Mouse (Mus musculus): Measurements from ENCODE around the gene Omp. TPM values are rescaled to one million over a fixed set of nuclear protein-coding genes. Genes with fewer than 3 reads are reported as not detected.

The Omp gene
- total and polyA plus RNA-seq, 3 experiments, result 0.08 TPM; not detected in 2

DNA sequence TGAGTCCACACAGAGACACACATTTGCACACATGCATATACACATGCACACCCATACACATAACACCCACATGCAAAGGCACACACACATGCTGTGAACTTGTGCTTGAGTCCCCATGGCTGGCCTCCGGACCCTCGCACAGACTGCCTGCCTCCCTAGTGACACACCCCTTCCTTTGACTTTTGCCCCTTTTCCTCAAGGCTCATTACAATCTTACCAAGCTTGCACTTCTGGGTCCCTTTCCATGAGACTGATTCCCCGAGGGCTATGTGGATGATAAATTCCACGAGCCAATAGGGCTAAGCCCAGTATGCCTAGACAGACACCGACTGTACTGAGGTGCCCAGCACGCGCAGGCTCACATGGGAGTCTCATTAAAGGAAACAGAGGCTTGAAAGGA is 39.0 kb downstream of the Omp start:
- no peak for TF ChIP-seq TCF12 (IDR thresholded peaks at IDR 0.05; ENCODE audit: low read depth, low read length)
- no peak for TF ChIP-seq MYC (IDR thresholded peaks at IDR 0.05; ENCODE audit: low read depth, low read length)
- TF ChIP-seq TBP (conservative IDR thresholded peaks at IDR 0.05; ENCODE audit: low read depth, low read length), result no peak
- TF ChIP-seq ZNF384 (IDR thresholded peaks at IDR 0.05; ENCODE audit: low read depth, low read length), result no peak
- no peak for TF ChIP-seq JUND (conservative IDR thresholded peaks at IDR 0.05; ENCODE audit: low read depth, low read length)
- TF ChIP-seq MAFK (IDR thresholded peaks at IDR 0.05; ENCODE audit: insufficient replicate concordance, low read length), result no peak
- TF ChIP-seq SIN3A (IDR thresholded peaks at IDR 0.05; ENCODE audit: low read length), result no peak
- no peak for TF ChIP-seq HCFC1 (IDR thresholded peaks at IDR 0.05; ENCODE audit: low read depth, low read length)
- TF ChIP-seq MEF2A (IDR thresholded peaks at IDR 0.05; ENCODE audit: borderline replicate concordance, low read depth, low read length), result no peak
- no peak for TF ChIP-seq RAD21 (IDR thresholded peaks at IDR 0.05; ENCODE audit: low read depth, low read length)
- no peak for TF ChIP-seq MAX (IDR thresholded peaks at IDR 0.05; ENCODE audit: low read length)
- no peak for TF ChIP-seq MAZ (IDR thresholded peaks at IDR 0.05; ENCODE audit: low read depth, low read length)
- TF ChIP-seq PAX5 (IDR thresholded peaks at IDR 0.05; ENCODE audit: low read length), result no peak
- no peak for TF ChIP-seq IRF4 (IDR thresholded peaks at IDR 0.05; ENCODE audit: low read depth, low read length)
- no peak for TF ChIP-seq ETS1 (conservative IDR thresholded peaks at IDR 0.05; ENCODE audit: low read depth, low read length)
- no peak for TF ChIP-seq CTCF (conservative IDR thresholded peaks at IDR 0.05 in 1 of 2, IDR thresholded peaks at IDR 0.05 in 1 of 2; ENCODE audit: low read depth in 2 of 2, low read length in 2 of 2)
- TF ChIP-seq SMC3 (IDR thresholded peaks at IDR 0.05; ENCODE audit: low read depth, low read length), result no peak
- no peak for TF ChIP-seq CHD2 (IDR thresholded peaks at IDR 0.05; ENCODE audit: low read length)
- no peak for TF ChIP-seq ZKSCAN1 (IDR thresholded peaks at IDR 0.05; ENCODE audit: borderline replicate concordance, low read depth, low read length)
- TF ChIP-seq ZC3H11A (IDR thresholded peaks at IDR 0.05; ENCODE audit: low read depth, low read length), result no peak
- Histone ChIP-seq H3K27me3 (replicated peaks) (no peaks in the 10 kb centered on the region), H3K4me3 (replicated peaks in 1 of 3; ENCODE audit: low read depth in 2 of 3, low read length in 2 of 3, poor library complexity in 1 of 3) (no peak overlapping the region), H3K4me1 (ENCODE audit: control insufficient read depth in 1 of 2, insufficient read depth in 2 of 2) (peaks cover 15 to 26% of the 10 kb centered on the region in 2 experiments), H3K36me3 (replicated peaks in 1 of 2; ENCODE audit: control insufficient read depth in 1 of 2, insufficient read depth in 1 of 2, low read length in 1 of 2) (no peaks in the 10 kb centered on the region), H3K27ac (ENCODE audit: insufficient read depth, low read depth) (no peak overlapping the region), H3K4me2 (ENCODE audit: insufficient read depth, low read depth, poor library complexity, severe bottlenecking) (no peak overlapping the region), H3K79me2 (replicated peaks; ENCODE audit: control insufficient read depth, extremely low read depth, insufficient read depth, poor library complexity, severe bottlenecking) (no peaks in the 10 kb centered on the region), H3K9ac (ENCODE audit: insufficient read depth, low read depth) (no peak overlapping the region), H3K9me3 (replicated peaks; ENCODE audit: low read length) (no peaks in the 10 kb centered on the region)
- in situ Hi-C loops (cut with MboI; ENCODE audit: low pct_ligation_motif_present, low pct_unique_long_range_greater_than_20kb, low sequenced_read_pairs) (no loop called here), dilution Hi-C loops (cut with MboI; ENCODE audit: extremely low pct_ligation_motif_present, extremely low pct_unique_long_range_greater_than_20kb, low sequenced_read_pairs) (no loop called here)
- DNase-seq (ENCODE audit: extremely low read depth), result no peak

DNA sequence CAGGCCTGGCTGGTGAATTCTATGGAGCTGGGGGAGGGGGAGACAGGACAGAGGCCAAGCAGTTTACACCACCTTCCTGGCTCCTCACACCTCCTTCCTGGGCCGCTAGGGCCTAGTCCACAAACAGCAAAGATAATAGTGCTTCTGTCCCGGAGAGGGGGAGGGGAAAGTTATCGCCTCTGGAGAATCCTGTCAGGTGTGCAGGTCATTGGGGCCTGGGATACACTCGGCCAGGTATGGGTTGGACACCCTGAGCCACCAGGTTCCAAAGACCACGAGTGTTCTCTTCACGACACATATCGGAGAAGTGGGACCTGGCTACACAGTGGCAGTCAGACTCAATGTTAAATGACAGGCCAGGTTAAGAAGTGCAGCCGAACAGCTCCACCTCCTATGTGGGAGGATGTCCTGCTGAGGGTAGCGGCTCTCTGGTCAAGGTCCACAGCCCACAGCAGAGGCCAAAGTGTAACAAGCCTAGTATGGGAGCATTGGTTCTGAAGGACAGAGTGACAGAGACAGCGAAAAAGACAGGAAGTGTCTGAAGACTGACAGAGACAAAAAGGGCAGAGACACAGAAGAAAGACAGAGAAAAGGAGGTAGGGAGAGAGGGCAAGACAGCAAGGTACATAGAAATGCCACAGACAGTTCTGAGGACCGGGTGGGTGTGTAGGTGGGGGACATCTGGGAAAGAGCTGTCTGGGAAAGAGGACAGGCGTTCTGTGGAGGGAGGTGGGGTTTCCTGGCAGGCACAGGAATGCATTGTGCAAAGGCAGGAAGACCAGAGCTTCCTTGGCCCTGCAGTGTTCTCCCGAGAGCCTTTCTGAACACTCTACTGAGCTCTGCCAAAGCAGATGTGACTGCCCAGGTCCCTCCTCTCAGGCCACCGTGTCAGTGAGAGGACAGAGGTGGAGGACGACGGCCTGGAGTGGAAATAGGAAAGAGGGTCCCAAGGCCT is 40.5 kb downstream of the Omp start:
- H3K27ac ChIP-seq (ENCODE audit: insufficient read depth, low read depth), result no peak overlapping the region

More for the DNA sequence above, 40.5 kb downstream of the Omp start:
- no peak overlapping the region for H3K4me2 ChIP-seq (ENCODE audit: insufficient read depth, low read depth, poor library complexity, severe bottlenecking)
- no peaks in the 10 kb centered on the region for H3K9me3 ChIP-seq (replicated peaks; ENCODE audit: low read length)
- no peak for DNase-seq (ENCODE audit: extremely low read depth)
- H3K4me3 ChIP-seq (replicated peaks in 1 of 3; ENCODE audit: low read depth in 2 of 3, low read length in 2 of 3, poor library complexity in 1 of 3), result no peak overlapping the region
- H3K4me1 ChIP-seq (ENCODE audit: control insufficient read depth in 1 of 2, insufficient read depth in 2 of 2), result peaks cover 15 to 26% of the 10 kb centered on the region in 2 experiments
- H3K9ac ChIP-seq (ENCODE audit: insufficient read depth, low read depth), result no peak overlapping the region
- no peaks in the 10 kb centered on the region for H3K36me3 ChIP-seq (replicated peaks in 1 of 2; ENCODE audit: control insufficient read depth in 1 of 2, insufficient read depth in 1 of 2, low read length in 1 of 2)
- no peak for TF ChIP-seq BHLHE40 (IDR thresholded peaks at IDR 0.05; ENCODE audit: low read depth, low read length)
- no peak for TF ChIP-seq TCF12 (IDR thresholded peaks at IDR 0.05; ENCODE audit: low read depth, low read length)
- no peak for TF ChIP-seq MAFK (IDR thresholded peaks at IDR 0.05; ENCODE audit: insufficient replicate concordance, low read length)
- TF ChIP-seq EP300 (IDR thresholded peaks at IDR 0.05; ENCODE audit: low read length), result no peak
- TF ChIP-seq ZC3H11A (IDR thresholded peaks at IDR 0.05; ENCODE audit: low read depth, low read length), result no peak
- TF ChIP-seq USF1 (IDR thresholded peaks at IDR 0.05; ENCODE audit: low read depth, low read length), result no peak
- H3K27me3 ChIP-seq (replicated peaks), result no peaks in the 10 kb centered on the region
- dilution Hi-C loops (cut with MboI; ENCODE audit: extremely low pct_ligation_motif_present, extremely low pct_unique_long_range_greater_than_20kb, low sequenced_read_pairs) (no loop called here), in situ Hi-C loops (cut with MboI; ENCODE audit: low pct_ligation_motif_present, low pct_unique_long_range_greater_than_20kb, low sequenced_read_pairs) (no loop called here)
- no peaks in the 10 kb centered on the region for H3K79me2 ChIP-seq (replicated peaks; ENCODE audit: control insufficient read depth, extremely low read depth, insufficient read depth, poor library complexity, severe bottlenecking)
